Mouse (Mus musculus): ENCODE measurements around the gene Spata9.

Spata9 gene

GRCm38 (mm10) chr13:75992169-75993028 is 25.4 kb downstream of the Spata9 start:
- in situ Hi-C loops (cut with MboI, MseI), result no loop called here

GRCm38 (mm10) chr13:76003272-76003671 is 36.3 kb downstream of the Spata9 start:
- in situ Hi-C loops (cut with MboI, MseI), result no loop called here

DNA sequence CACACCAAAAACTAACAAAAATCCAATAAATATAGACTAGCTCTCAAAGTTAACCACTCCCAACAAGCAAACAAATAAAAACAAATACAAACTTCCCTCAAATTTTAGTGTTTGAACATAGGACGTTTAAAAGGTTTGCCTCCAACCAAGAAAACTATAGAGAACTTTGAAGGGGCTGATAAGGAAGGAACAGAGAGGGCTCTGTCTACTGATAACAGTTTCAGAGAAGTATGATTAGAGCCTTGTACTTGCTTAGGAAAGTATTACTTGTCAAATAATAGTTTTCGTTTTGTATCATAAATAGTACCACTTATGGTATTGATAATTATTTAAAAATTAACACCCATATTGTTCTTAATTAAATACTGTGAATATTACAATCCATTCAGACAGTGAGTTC is 47.6 kb downstream of the Spata9 start:
- in situ Hi-C loops (cut with MboI, MseI), result no loop called here

DNA sequence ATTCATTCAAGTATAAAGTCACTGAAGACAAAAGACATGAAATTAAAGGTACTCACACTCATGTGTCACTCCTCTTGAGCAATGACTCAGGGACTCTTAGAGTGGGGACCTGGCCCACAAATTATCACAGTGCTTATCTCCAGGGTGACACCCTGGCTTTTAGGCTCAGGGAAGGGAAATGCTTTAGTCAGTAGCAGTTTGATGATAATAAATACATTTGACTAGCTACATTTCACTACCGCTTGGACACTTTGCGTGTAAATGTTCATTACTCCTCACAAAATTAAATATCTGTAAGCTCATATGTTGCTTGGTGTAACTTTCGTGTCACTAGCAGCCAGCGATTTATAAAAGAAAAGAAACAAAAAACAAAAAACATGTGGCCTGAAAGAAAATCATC is 50.5 kb downstream of the Spata9 start:
- in situ Hi-C loops (cut with MboI, MseI), result no loop called here

DNA sequence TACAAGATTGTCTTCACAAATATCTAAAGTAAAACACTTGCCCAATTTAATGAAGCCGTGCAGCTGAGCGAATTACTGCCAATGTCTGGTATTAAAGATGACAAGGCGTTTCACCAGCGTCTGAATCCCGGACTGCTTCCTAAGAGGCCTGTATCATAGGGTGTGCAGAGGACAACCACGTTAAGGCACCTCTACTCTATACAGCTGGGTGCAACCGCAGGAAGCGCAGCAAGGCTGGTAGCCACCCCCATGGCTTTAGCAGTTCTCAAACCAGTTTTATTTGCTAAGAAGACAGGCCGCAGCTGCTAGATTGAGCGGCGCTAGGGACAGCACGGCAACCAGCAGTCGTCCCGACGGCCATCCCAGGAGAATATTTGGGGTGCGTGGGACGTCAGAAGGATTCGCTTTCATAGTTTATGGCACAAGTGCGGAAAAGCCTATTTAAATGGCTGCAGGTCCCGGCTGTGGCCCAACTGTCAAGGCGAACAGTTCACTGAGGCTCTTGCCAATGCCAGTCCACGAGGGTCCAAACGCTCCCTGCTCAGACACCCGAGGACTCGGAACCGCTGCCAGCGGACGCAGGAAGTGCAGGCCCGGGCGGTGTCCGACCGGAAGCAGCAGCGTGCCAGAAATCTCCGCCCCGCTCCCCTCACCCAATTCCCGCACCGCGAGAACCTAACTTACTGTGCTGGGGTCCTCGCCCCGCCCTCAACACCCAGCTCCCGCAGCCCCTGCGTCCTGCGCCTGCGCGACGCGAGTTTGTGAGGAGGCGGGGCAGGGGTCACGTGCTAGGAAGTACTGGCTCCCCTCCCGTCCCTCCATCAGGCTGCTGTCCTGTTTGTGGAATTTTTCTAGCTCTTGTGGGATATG is 51.3 kb downstream of the Spata9 start, which contains the start of gene Rfesd:
Gene Rfesd (minus strand): TSS at position 746 of the 870 bp plus-strand sequence.
- in situ Hi-C loops (cut with MboI, MseI), result no loop called here

DNA sequence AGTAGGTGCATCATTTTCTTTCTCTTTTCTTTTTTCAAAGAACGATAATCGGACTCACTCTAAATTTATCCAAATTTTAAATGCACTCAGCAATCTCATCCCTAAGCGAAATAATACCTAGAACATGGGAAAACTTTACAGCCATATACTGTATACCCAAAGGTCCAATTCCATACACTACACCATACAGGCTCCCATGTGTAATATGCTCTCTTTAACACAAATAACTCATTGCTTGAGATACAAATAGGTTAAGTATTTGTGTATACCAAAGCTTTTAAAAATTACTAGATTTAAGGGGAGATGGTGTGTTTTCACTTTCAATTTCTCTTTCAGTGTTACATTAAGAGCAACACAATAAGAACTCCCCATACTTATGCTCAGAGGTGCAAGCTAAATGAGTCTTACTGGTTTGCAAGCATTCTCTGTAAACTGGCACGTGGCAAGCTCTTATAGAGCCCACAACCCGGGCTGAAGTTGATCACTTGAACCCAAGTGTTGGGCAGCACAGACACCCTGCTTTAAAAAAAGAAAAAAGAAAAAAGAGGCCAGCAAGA is 52.0 kb downstream of the Spata9 start:
- in situ Hi-C loops (cut with MboI, MseI), result no loop called here

DNA sequence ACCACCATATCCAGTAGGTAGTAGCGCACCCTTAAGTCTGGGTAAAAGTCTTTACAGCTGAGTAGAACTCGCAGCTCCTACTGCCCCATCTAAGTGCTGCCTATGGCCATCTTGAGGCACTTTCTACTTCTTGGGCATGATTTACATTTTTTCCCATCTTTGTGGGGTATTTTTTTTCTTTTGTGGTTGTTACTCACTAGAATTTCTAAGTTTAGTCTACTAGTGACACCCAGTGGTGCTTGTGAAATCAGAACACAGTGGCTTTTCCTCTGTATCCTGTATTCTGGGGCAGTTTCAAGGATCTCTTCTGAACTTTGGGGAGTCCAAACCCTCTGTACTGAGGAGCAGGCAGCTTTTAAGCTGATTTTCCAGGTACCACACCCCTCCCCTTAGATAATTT is 54.8 kb downstream of the Spata9 start:
- in situ Hi-C loops (cut with MboI, MseI), result no loop called here

- in situ Hi-C loops (cut with MboI, MseI), result no loop called here
Observed at GRCm38 (mm10) chr13:76024588-76024987, 57.6 kb downstream of the Spata9 start.

DNA sequence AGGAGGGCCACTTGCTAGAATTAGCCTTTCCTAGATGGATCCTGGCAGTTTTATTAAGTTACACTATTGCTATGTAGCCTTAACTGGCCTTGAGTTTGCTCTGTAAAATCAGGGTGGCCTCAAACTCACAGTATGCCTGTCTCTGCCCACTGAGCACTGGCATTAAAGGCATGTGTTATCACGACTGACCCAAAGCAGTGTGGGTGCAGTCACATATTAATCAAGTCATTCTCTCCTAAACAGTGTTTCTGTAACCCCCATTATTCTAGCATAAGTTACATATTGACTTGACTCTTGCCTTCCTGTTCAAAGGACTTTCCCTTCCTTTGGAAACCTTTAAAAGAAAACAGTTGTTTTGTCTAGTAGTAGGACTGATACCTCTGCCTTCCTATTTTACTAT is 75.5 kb downstream of the Spata9 start:
- in situ Hi-C loops (cut with MboI, MseI), result no loop called here

DNA sequence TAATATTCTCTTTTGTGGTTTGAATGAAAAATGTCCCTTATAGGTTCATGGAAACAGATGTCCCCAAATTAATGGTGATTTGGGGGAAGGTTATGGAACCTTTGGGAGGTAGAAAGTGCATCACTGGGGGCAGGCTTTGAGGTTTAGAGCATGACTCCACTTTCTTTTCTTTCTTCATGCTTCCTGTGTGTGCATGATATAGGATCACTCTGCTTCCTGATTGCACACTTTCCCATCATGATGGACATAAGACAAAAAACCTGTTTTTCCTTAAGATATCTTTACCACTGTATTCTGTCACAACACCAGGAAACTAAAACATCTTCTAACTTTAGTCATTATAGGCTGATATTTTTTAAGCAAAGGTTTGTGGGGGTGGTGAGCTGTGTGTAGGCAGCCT is 78.0 kb downstream of the Spata9 start:
- in situ Hi-C loops (cut with MboI, MseI), result no loop called here

Data from regulatory T cell (primary cell).